Mouse (Mus musculus) limb, embryonic 12.5 days (tissue): Measurements from ENCODE around the gene Nek6. TPM values are rescaled to one million over a fixed set of nuclear protein-coding genes. Genes with fewer than 3 reads are reported as not detected.
A peak's percentile ranks its signal among the peaks of the same experiment; 100 is the strongest.

Experiments
- ATAC-seq: fragments of 200-750 bp; cut with Nextera tagmentation; 2 replicates; pipeline ENCODE4 v1.8.0; 2017; ENCODE audit warnings: low read depth, moderate TSS enrichment; ENCODE audit not compliant: insufficient number of reproducible peaks, insufficient read depth, low FRiP score, low TSS enrichment
- H3K27ac ChIP-seq: fragments of 300-500 bp; sonication (generic); 2 replicates; pipeline ENCODE4 v1.5.1; 2016; ENCODE audit warnings: mild to moderate bottlenecking, moderate library complexity
- H3K27me3 ChIP-seq: fragments of 300-500 bp; sonication (generic); 2 replicates; pipeline ENCODE4 v1.6.1; 2016; ENCODE audit warnings: mild to moderate bottlenecking, moderate library complexity
- H3K36me3 ChIP-seq: fragments of 300-500 bp; sonication (generic); 2 replicates; pipeline ENCODE4 v1.6.1; 2016; ENCODE audit warnings: mild to moderate bottlenecking, moderate library complexity
- H3K4me1 ChIP-seq: fragments of 300-500 bp; sonication (generic); replicated peaks from 2 replicates; pipeline ENCODE4 v1.6.1; 2016
- H3K4me2 ChIP-seq: fragments of 300-500 bp; sonication (generic); 2 replicates; pipeline ENCODE4 v1.6.1; 2016; ENCODE audit warnings: mild to moderate bottlenecking, moderate library complexity
- H3K4me3 ChIP-seq: fragments of 300-500 bp; sonication (generic); replicated peaks from 2 replicates; pipeline ENCODE4 v1.5.1; 2016; ENCODE audit warnings: mild to moderate bottlenecking
- H3K9ac ChIP-seq: fragments of 300-500 bp; sonication (generic); replicated peaks from 2 replicates; pipeline ENCODE4 v1.6.1; 2016; ENCODE audit warnings: mild to moderate bottlenecking, moderate library complexity
- H3K9me3 ChIP-seq: fragments of 300-500 bp; sonication (generic); 2 replicates; pipeline ENCODE4 v1.6.1; 2016; ENCODE audit warnings: mild to moderate bottlenecking, moderate library complexity
- WGBS: fragments of 180-500 bp; shearing (Covaris S2); methylation state at CpG from one replicate; pipeline ENCODE4 v1.1.7; 2016; 5-methylcytosine and 5-hydroxymethylcytosine counted together
- polyA plus RNA-seq: library from polyadenylated mRNA; unstranded; fragments of >200 nt; fragmentation: Nextera tagmentation; extraction: Ambion mirVana; gene quantifications from 2 replicates; pipeline ENCODE4 v1.2.1, GENCODE M21; 2016

Nek6 gene
- polyA plus RNA-seq, 1 experiment from 2014 or later = 140 TPM

- Histone ChIP-seq H3K4me1 (peaks cover 62% of the 10 kb centered on the region), H3K36me3 (no peaks in the 10 kb centered on the region; the same call in 1 of the 2 replicates), H3K4me3 (no peak overlapping the region), H3K9ac (no peak overlapping the region), H3K4me2 (no peak overlapping the region), H3K27me3 (no peaks in the 10 kb centered on the region), H3K27ac (no peak overlapping the region), H3K9me3 (no peaks in the 10 kb centered on the region)
- WGBS = 87% methylated on average over 6 of the region's 6 CpGs
- ATAC-seq = no peak
Measured at GRCm38 (mm10) chr2:38540666-38541065, 29.2 kb downstream of the Nek6 start.

DNA sequence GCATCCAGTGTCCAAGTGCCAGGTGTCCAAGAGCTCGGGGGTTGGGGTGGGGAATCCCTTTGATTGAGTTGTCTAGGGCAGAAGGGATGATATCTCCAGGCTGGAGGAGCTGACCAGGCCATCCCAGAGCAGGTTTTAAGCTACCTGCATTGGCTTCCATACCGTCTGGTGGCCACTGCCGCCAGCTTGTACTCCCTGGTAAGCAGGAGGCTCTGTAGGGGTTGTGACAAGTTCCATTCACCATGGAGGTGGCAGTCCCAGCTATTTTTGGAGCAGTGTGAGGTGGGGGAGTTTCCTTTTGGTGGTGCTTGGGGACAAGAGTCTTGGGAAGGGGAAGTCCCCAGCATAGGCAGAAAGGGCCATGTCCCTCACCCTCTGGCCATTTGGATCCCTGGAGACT is 29.7 kb downstream of the Nek6 start:
- Histone ChIP-seq H3K27ac (no peak overlapping the region), H3K4me2 (no peak overlapping the region), H3K4me3 (no peak overlapping the region), H3K27me3 (no peaks in the 10 kb centered on the region), H3K9ac (no peak overlapping the region), H3K9me3 (no peaks in the 10 kb centered on the region), H3K36me3 (no peaks in the 10 kb centered on the region; the same call in 1 of the 2 replicates), H3K4me1 (peaks cover 62% of the 10 kb centered on the region)
- 82% methylated on average over 3 of the region's 3 CpGs for WGBS
- ATAC-seq = no peak

GRCm38 (mm10) chr2:38541570-38541969 is 30.1 kb downstream of the Nek6 start:
- no peaks in the 10 kb centered on the region for H3K36me3 ChIP-seq
- peaks cover 62% of the 10 kb centered on the region for H3K4me1 ChIP-seq
- no peak overlapping the region for H3K4me3 ChIP-seq
- no peak overlapping the region for H3K27ac ChIP-seq
- H3K4me2 ChIP-seq = no peak overlapping the region
- H3K9me3 ChIP-seq = no peaks in the 10 kb centered on the region
- ATAC-seq = no peak
- no peaks in the 10 kb centered on the region for H3K27me3 ChIP-seq
- H3K9ac ChIP-seq = no peak overlapping the region
- 78% methylated on average over 1 of the region's 1 CpGs for WGBS

- 64% methylated on average over 1 of the region's 1 CpGs for WGBS
- Histone ChIP-seq H3K4me3 (no peak overlapping the region), H3K27ac (no peak overlapping the region), H3K9ac (no peak overlapping the region), H3K4me2 (no peak overlapping the region), H3K27me3 (no peaks in the 10 kb centered on the region), H3K36me3 (no peaks in the 10 kb centered on the region), H3K9me3 (no peaks in the 10 kb centered on the region), H3K4me1 (peaks cover 57% of the 10 kb centered on the region)
- ATAC-seq = no peak
Measured at GRCm38 (mm10) chr2:38542366-38542765, 30.9 kb downstream of the Nek6 start.

GRCm38 (mm10) chr2:38543158-38543557 is 31.7 kb downstream of the Nek6 start:
- 93% methylated on average over 2 of the region's 2 CpGs for WGBS
- Histone ChIP-seq H3K4me1 (peaks cover 49% of the 10 kb centered on the region), H3K27me3 (no peaks in the 10 kb centered on the region), H3K36me3 (no peaks in the 10 kb centered on the region), H3K9me3 (no peaks in the 10 kb centered on the region), H3K4me3 (no peak overlapping the region), H3K27ac (no peak overlapping the region), H3K4me2 (no peak overlapping the region), H3K9ac (no peak overlapping the region)
- no peak for ATAC-seq

- peaks cover 4% of the 10 kb centered on the region for H3K36me3 ChIP-seq
- H3K9me3 ChIP-seq = no peaks in the 10 kb centered on the region
- no peaks in the 10 kb centered on the region for H3K27me3 ChIP-seq
- ATAC-seq = no peak
- H3K27ac ChIP-seq = no peak overlapping the region
- H3K4me3 ChIP-seq = no peak overlapping the region
- H3K4me2 ChIP-seq = no peak overlapping the region
- H3K9ac ChIP-seq = no peak overlapping the region
- H3K4me1 ChIP-seq = peaks cover 44% of the 10 kb centered on the region
Measured at GRCm38 (mm10) chr2:38544341-38544740, 32.9 kb downstream of the Nek6 start.

DNA sequence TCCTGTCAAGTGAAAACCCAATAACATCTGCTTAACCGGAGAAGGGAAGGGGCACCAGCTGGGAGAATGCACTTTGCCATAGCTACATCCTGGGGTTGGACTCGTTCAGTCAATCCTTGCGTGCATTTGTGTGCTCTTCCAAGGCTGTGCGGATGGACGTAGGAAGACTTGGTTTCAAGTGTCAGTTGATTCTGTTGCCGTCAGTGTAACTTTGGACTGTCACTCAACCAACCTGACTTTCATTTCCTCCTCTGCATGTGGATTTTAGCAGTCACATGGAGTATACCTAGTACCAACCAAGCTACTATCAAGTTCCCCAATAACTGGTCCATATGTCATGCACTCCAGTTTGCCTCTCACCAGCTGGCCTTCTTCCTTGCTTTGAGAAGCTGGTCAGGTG is 33.5 kb downstream of the Nek6 start:
- H3K9ac ChIP-seq = no peak overlapping the region
- no peaks in the 10 kb centered on the region for H3K9me3 ChIP-seq
- ATAC-seq = no peak
- H3K27me3 ChIP-seq = no peaks in the 10 kb centered on the region
- peaks cover 9% of the 10 kb centered on the region for H3K36me3 ChIP-seq
- H3K4me3 ChIP-seq = no peak overlapping the region
- 85% methylated on average over 6 of the region's 6 CpGs for WGBS
- no peak overlapping the region for H3K4me2 ChIP-seq
- peaks cover 39% of the 10 kb centered on the region for H3K4me1 ChIP-seq
- no peak overlapping the region for H3K27ac ChIP-seq

GRCm38 (mm10) chr2:38545706-38546105 is 34.3 kb downstream of the Nek6 start:
- Histone ChIP-seq H3K4me2 (no peak overlapping the region), H3K9ac (no peak overlapping the region), H3K27ac (peak overlapping the region; percentile 35; the same call in 1 of the 2 replicates), H3K36me3 (peaks cover 14% of the 10 kb centered on the region), H3K27me3 (no peaks in the 10 kb centered on the region), H3K9me3 (no peaks in the 10 kb centered on the region), H3K4me1 (peaks cover 32% of the 10 kb centered on the region), H3K4me3 (no peak overlapping the region)
- ATAC-seq = no peak

GRCm38 (mm10) chr2:38546222-38546621 is 34.8 kb downstream of the Nek6 start:
- H3K4me2 ChIP-seq = no peak overlapping the region
- no peak overlapping the region; the same call in 1 of the 2 replicates for H3K9ac ChIP-seq
- 18% methylated on average over 6 of the region's 6 CpGs for whole genome bisulfite sequencing
- H3K36me3 ChIP-seq = peaks cover 20% of the 10 kb centered on the region
- H3K4me1 ChIP-seq = peaks cover 27% of the 10 kb centered on the region
- H3K9me3 ChIP-seq = no peaks in the 10 kb centered on the region
- 0 out of 2 replicates have a peak overlapping the region, but pooled peaks have one; percentile 7 for H3K27ac ChIP-seq
- H3K27me3 ChIP-seq = no peaks in the 10 kb centered on the region
- H3K4me3 ChIP-seq = no peak overlapping the region
- no peak for ATAC-seq

GRCm38 (mm10) chr2:38546748-38547147 is 35.3 kb downstream of the Nek6 start:
- Histone ChIP-seq H3K4me1 (peaks cover 27% of the 10 kb centered on the region), H3K4me3 (no peak overlapping the region), H3K4me2 (no peak overlapping the region), H3K36me3 (peaks cover 25% of the 10 kb centered on the region), H3K9ac (no peak overlapping the region; the same call in 1 of the 2 replicates), H3K27ac (0 out of 2 replicates have a peak overlapping the region, but pooled peaks have one; percentile 7), H3K27me3 (no peaks in the 10 kb centered on the region), H3K9me3 (no peaks in the 10 kb centered on the region)
- WGBS = 76% methylated on average over 5 of the region's 5 CpGs
- ATAC-seq = no peak

DNA sequence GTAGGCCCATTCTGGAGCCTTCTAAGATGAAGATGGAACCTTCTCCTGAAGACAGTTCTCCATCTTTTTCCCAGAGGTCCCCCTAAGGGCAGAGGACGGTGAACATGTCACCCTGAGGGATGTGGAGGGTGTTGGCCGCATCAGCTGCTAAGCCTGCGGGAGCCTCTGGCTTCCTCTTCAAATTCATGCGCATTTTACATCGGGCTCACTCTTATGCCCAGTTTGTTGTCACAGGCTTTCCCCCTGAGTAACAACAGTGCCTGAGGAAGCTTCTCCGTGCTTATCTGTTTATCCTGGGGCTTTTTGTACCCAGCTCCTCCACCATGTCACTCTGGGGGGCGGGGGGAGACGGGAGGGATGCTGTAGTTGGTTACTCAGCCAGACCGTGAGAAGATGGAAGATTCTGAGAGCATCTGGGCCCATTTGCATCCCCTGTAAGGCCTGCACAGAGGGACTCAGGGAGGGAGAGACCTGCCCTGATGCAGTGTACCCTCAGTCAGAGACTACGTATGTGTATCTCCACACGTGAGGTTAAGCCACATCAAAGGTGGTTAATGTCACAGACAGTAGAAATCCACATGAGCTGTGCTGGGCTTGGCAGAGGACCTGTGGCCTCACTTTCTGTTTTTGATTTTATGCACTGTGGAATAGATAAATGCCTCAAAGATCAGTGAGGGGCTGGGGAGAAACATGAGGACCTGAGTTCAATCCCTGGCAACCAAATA is 36.5 kb downstream of the Nek6 start:
- WGBS = 72% methylated on average over 11 of the region's 11 CpGs
- Histone ChIP-seq H3K27ac (no peak overlapping the region), H3K4me2 (no peak overlapping the region), H3K9ac (no peak overlapping the region), H3K27me3 (no peaks in the 10 kb centered on the region), H3K9me3 (no peaks in the 10 kb centered on the region), H3K4me3 (no peak overlapping the region), H3K36me3 (peaks cover 37% of the 10 kb centered on the region), H3K4me1 (peaks cover 27% of the 10 kb centered on the region)
- ATAC-seq = no peak

DNA sequence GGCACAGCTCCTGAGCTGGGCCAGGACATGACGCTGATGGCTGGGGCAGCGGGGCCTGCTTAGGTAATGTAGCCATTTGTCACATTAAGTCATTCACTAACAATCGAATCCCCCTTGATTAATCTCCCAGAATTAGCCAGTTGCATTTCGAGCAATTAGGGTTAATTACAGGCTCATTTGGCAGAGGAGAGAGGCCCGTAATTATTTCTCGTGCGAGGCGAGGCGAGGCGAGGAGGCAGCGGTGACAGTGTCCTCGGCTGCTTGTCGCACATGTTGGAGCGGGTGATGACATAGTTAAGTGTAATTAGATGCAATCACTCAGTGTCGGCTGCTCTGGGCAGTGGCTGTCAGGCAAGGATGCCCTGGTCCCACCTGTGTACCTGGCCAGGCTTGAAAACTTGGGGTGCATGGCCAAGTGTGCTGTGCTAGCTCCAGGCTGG is 40.6 kb downstream of the Nek6 start:
- 72% methylated on average over 15 of the region's 15 CpGs for WGBS
- peaks cover 57% of the 10 kb centered on the region for H3K36me3 ChIP-seq
- no peaks in the 10 kb centered on the region for H3K27me3 ChIP-seq

More for the DNA sequence above, 40.6 kb downstream of the Nek6 start:
- no peak overlapping the region for H3K4me2 ChIP-seq
- peaks cover 5% of the 10 kb centered on the region; the same call in 1 of the 2 replicates for H3K4me1 ChIP-seq
- no peak overlapping the region for H3K27ac ChIP-seq
- no peak overlapping the region for H3K9ac ChIP-seq
- ATAC-seq = no peak
- H3K9me3 ChIP-seq = no peaks in the 10 kb centered on the region
- H3K4me3 ChIP-seq = no peak overlapping the region
